Mouse (Mus musculus) liver, embryonic 14.5 days (tissue): ENCODE measurements around the gene Rplp2. TPM values are rescaled to one million over a fixed set of nuclear protein-coding genes. Genes with fewer than 3 reads are reported as not detected.

Experiments
- ATAC-seq: fragments of 200-750 bp; cut with Nextera tagmentation; 2 replicates; pipeline ENCODE4 v1.8.0; 2017; ENCODE audit warnings: moderate number of reproducible peaks, mild to moderate bottlenecking, moderate library complexity; ENCODE audit not compliant: insufficient read depth
- DNase-seq, 3 experiments: peaks; one replicate each; pipeline ENCODE4 v3.0.0-alpha.2; 2012 to 2013; ENCODE audit warnings: low read depth in 3 of 3, low spot score in 3 of 3
- H3K27ac ChIP-seq: fragments of 300-500 bp; sonication (generic); 2 replicates; pipeline ENCODE4 v1.5.1; 2014; ENCODE audit warnings: moderate library complexity, mild to moderate bottlenecking, control low read depth, inconsistent platforms
- H3K27me3 ChIP-seq: fragments of 300-500 bp; sonication (generic); 2 replicates; pipeline ENCODE4 v1.6.1; 2014; ENCODE audit warnings: mild to moderate bottlenecking, low read length, moderate library complexity; ENCODE audit not compliant: control insufficient read depth, insufficient read depth
- H3K36me3 ChIP-seq: fragments of 300-500 bp; sonication (generic); replicated peaks from 2 replicates; pipeline ENCODE4 v1.6.1; 2014; ENCODE audit warnings: low read depth; ENCODE audit not compliant: control insufficient read depth, insufficient read depth
- H3K4me1 ChIP-seq, 2 experiments: fragments of 200-500 bp in 1 of 2; fragments of 300-500 bp in 1 of 2; sonication (generic) in 1 of 2; replicated peaks; 2 replicates each; pipeline ENCODE4 v1.6.1; 2012 to 2014; ENCODE audit warnings: antibody characterized with exemption in 1 of 2, inconsistent platforms in 1 of 2, low read length in 1 of 2; ENCODE audit not compliant: control insufficient read depth in 2 of 2, insufficient read depth in 2 of 2
- H3K4me2 ChIP-seq: fragments of 300-500 bp; sonication (generic); 2 replicates; pipeline ENCODE4 v1.6.1; 2014; ENCODE audit warnings: low read depth, mild to moderate bottlenecking, control low read depth, moderate library complexity
- H3K4me3 ChIP-seq, 2 experiments: fragments of 200-500 bp in 1 of 2; fragments of 300-500 bp in 1 of 2; sonication (generic) in 1 of 2; 2 replicates each; pipeline ENCODE4 v1.5.1; 2012 to 2014; ENCODE audit warnings: low read depth in 2 of 2, low read length in 2 of 2, mild to moderate bottlenecking in 2 of 2, control low read depth in 1 of 2, inconsistent platforms in 1 of 2, moderate library complexity in 1 of 2; ENCODE audit not compliant: insufficient read depth in 1 of 2
- H3K9ac ChIP-seq: fragments of 300-500 bp; sonication (generic); replicated peaks from 2 replicates; pipeline ENCODE4 v1.6.1; 2014; ENCODE audit warnings: mild to moderate bottlenecking, control low read depth, moderate library complexity
- H3K9me3 ChIP-seq: fragments of 300-500 bp; sonication (generic); 2 replicates; pipeline ENCODE4 v1.6.1; 2016; ENCODE audit warnings: low read length, mixed read lengths; ENCODE audit not compliant: control insufficient read depth
- CTCF ChIP-seq: IDR thresholded peaks from 2 replicates; pipeline ENCODE4 v1.5.1; 2016; ENCODE audit warnings: antibody characterized with exemption, low read depth, control low read depth
- EP300 ChIP-seq: IDR thresholded peaks from 2 replicates; pipeline ENCODE4 v1.6.1; 2016; ENCODE audit warnings: antibody characterized with exemption, low read depth
- WGBS: fragments of 180-500 bp; shearing (Covaris S2); extraction: QIAGEN DNeasy Blood & Tissue Kit; methylation state at CpG from one replicate; pipeline ENCODE4 v1.1.7; 2014; ENCODE audit not compliant: insufficient replicate concordance; 5-methylcytosine and 5-hydroxymethylcytosine counted together
- polyA plus RNA-seq, 2 experiments: library from polyadenylated mRNA; depleted of rRNA in 1 of 2; stranded (reverse) in 1 of 2; unstranded in 1 of 2; fragments of >200 nt; fragmentation: Nextera tagmentation in 1 of 2; extraction: Ambion mirVana in 1 of 2; gene quantifications; 2 replicates each; pipeline versions ENCODE4 v1.2.1 to v1.2.3; 2012 to 2014

Gene Rplp2
- polyA plus RNA-seq, 2 experiments: 661 to 942 TPM

- Histone ChIP-seq H3K4me2 (peak overlapping the region; percentile 95), H3K9me3 (no peaks in the 10 kb centered on the region), H3K4me1 (peaks cover 36 to 43% of the 10 kb centered on the region in 2 experiments), H3K27me3 (peaks cover 5% of the 10 kb centered on the region), H3K27ac (peak overlapping the region; percentile 60), H3K4me3 (peak overlapping the region; percentile 65 to 88), H3K36me3 (peaks cover 9% of the 10 kb centered on the region), H3K9ac (peak overlapping the region; percentile 82)
- ATAC-seq (peak; percentile 32), DNase-seq (peak in 1 of 3 experiments; percentile 45)
- peak; percentile 53 for TF ChIP-seq CTCF
- peak; percentile 30; the same call in 1 of the 2 replicates for TF ChIP-seq EP300
- WGBS: under 1% methylated on average over 17 of the region's 17 CpGs
These were observed 29.2 kb downstream of the Rplp2 start for GRCm38 (mm10) chr7:141476226-141476980.

- ATAC-seq (peak; percentile 9; the same call in 1 of the 2 replicates), DNase-seq (no peak)
- Histone ChIP-seq H3K4me2 (peak overlapping the region; percentile 95), H3K36me3 (peaks cover 9% of the 10 kb centered on the region), H3K9me3 (no peaks in the 10 kb centered on the region), H3K4me1 (peaks cover 36 to 43% of the 10 kb centered on the region in 2 experiments), H3K9ac (peak overlapping the region; percentile 5; the same call in 1 of the 2 replicates), H3K4me3 (peak overlapping the region; percentile 65 to 88), H3K27me3 (peaks cover 10% of the 10 kb centered on the region), H3K27ac (peak overlapping the region; percentile 46)
- TF ChIP-seq EP300: no peak
- TF ChIP-seq CTCF: peak; percentile 48
- WGBS: 4% methylated on average over 7 of the region's 7 CpGs
These were observed 29.8 kb downstream of the Rplp2 start for GRCm38 (mm10) chr7:141476981-141477370.

DNA sequence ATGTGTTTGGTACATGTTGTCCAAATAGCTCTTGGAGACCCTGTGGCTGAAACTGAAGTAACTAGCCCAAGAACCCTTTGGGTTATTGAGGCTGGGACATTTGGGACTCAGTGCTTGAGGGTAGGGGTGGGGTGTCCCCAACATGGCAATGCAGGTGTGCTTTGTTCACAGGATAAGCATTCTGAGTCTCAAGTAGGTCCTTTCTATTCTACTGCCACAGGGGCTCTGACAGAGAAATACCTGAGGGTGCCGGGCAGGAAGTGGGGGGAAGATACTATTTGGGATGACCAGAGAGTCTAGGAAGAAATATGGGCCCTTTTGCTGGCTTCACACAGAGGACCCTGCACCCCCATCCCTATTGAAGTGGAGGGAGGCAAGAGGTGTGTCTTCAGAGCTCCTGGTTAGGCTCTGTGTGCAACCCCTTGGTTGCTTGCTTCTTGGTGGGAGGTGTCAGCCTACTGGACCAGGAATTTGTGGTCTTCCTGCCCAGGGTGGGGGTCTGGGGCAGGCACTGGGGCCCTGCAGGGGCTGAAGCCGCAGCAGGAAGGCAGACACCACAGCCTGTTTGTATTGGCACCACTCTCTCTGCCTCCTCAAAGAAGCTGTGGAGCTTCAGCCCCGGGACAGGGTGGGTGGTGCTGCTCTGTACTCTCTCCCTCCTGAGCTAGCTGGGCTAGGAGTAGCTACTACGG is 30.6 kb downstream of the Rplp2 start:
- 13% methylated on average over 4 of the region's 4 CpGs for WGBS
- no peak for DNase-seq
- H3K27ac ChIP-seq: peak overlapping the region; percentile 46
- no peak for TF ChIP-seq EP300
- H3K4me1 ChIP-seq: peaks cover 36 to 43% of the 10 kb centered on the region in 2 experiments
- H3K4me2 ChIP-seq: peak overlapping the region; percentile 95
- H3K36me3 ChIP-seq: peaks cover 2% of the 10 kb centered on the region; the same call in 1 of the 2 replicates
- peaks cover 18% of the 10 kb centered on the region for H3K27me3 ChIP-seq
- H3K4me3 ChIP-seq: no peak overlapping the region
- H3K9ac ChIP-seq: no peak overlapping the region
- no peaks in the 10 kb centered on the region for H3K9me3 ChIP-seq
- no peak for ATAC-seq

GRCm38 (mm10) chr7:141478270-141478748 is 31.1 kb downstream of the Rplp2 start:
- Histone ChIP-seq H3K9me3 (no peaks in the 10 kb centered on the region), H3K36me3 (no peaks in the 10 kb centered on the region), H3K27ac (no peak overlapping the region; the same call in 1 of the 2 replicates), H3K27me3 (peaks cover 20% of the 10 kb centered on the region), H3K4me2 (no peak overlapping the region), H3K4me3 (no peak overlapping the region), H3K4me1 (peaks cover 36 to 43% of the 10 kb centered on the region in 2 experiments), H3K9ac (no peak overlapping the region)
- TF ChIP-seq EP300 (no peak), CTCF (no peak)
- DNase-seq: no peak
- no peak for ATAC-seq
- WGBS: 14% methylated on average over 5 of the region's 5 CpGs
